Mouse (Mus musculus) heart, embryonic 16.5 days (tissue): ENCODE data around the gene Rpp25. TPM values are rescaled to one million over a fixed set of nuclear protein-coding genes. Genes with fewer than 3 reads are reported as not detected.

ENCODE experiments used
- ATAC-seq: fragments of 200-750 bp; cut with Nextera tagmentation; replicated peaks from 2 replicates; pipeline ENCODE4 v1.8.0; 2017; ENCODE audit warnings: moderate number of reproducible peaks; ENCODE audit not compliant: insufficient read depth, low FRiP score; ENCODE audit errors: extremely low read depth
- H3K27ac ChIP-seq: fragments of 300-500 bp; sonication (generic); 2 replicates; pipeline ENCODE4 v1.5.1; 2014; ENCODE audit warnings: mild to moderate bottlenecking, low read length, control low read depth, moderate library complexity
- H3K27me3 ChIP-seq: fragments of 300-500 bp; sonication (generic); 2 replicates; pipeline ENCODE4 v1.6.1; 2014; ENCODE audit warnings: low read length, mixed read lengths; ENCODE audit not compliant: control insufficient read depth, insufficient read depth
- H3K36me3 ChIP-seq: fragments of 300-500 bp; sonication (generic); 2 replicates; pipeline ENCODE4 v1.6.1; 2014; ENCODE audit not compliant: control insufficient read depth, insufficient read depth
- H3K4me1 ChIP-seq: fragments of 300-500 bp; sonication (generic); 2 replicates; pipeline ENCODE4 v1.6.1; 2014; ENCODE audit warnings: low read length, mixed read lengths; ENCODE audit not compliant: control insufficient read depth, insufficient read depth
- H3K4me2 ChIP-seq: fragments of 300-500 bp; sonication (generic); 2 replicates; pipeline ENCODE4 v1.6.1; 2014; ENCODE audit warnings: low read depth, mild to moderate bottlenecking, control low read depth, low read length
- H3K4me3 ChIP-seq: fragments of 300-500 bp; sonication (generic); 2 replicates; pipeline ENCODE4 v1.5.1; 2014; ENCODE audit warnings: mild to moderate bottlenecking, control low read depth, low read length
- H3K9ac ChIP-seq: fragments of 300-500 bp; sonication (generic); 2 replicates; pipeline ENCODE4 v1.6.1; 2014; ENCODE audit warnings: low read length, control low read depth
- H3K9me3 ChIP-seq: fragments of 300-500 bp; sonication (generic); replicated peaks from 2 replicates; pipeline ENCODE4 v1.6.1; 2016; ENCODE audit warnings: low read length; ENCODE audit not compliant: control insufficient read depth
- WGBS: fragments of 180-500 bp; shearing (Covaris S2); extraction: QIAGEN DNeasy Blood & Tissue Kit; methylation state at CpG from one replicate; pipeline ENCODE4 v1.1.7; 2014; 5-methylcytosine and 5-hydroxymethylcytosine counted together
- polyA plus RNA-seq: library from polyadenylated mRNA; unstranded; fragments of >200 nt; fragmentation: Nextera tagmentation; extraction: Ambion mirVana; gene quantifications from 2 replicates; pipeline ENCODE4 v1.2.1, GENCODE M21; 2015

Rpp25 gene
- polyA plus RNA-seq, 1 experiment from 2014 or later = 15.9 TPM

DNA sequence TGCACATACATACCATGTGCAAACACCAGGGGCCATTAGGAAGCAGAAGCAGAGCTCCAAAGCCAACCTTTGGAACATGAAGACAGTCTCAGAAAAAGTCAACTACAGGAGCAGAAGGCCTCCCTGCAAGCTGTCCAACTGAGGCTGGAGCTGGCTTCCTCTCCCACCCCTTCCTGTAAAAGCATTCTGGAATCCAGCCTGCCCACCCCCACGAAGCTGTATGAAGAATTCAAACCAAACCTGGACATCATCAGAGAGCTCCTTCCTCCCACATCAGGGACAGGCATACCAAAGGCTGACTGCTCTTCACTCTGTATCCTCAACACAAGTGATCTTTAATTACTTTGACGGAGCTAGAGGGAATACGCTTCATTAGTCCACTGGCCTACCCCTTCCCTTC is 40.1 kb downstream of the Rpp25 start:
- Histone ChIP-seq H3K27me3 (no peaks in the 10 kb centered on the region), H3K4me2 (no peak overlapping the region), H3K36me3 (peaks cover 45% of the 10 kb centered on the region), H3K9me3 (no peaks in the 10 kb centered on the region), H3K4me3 (no peak overlapping the region), H3K27ac (no peak overlapping the region), H3K4me1 (peaks cover 3% of the 10 kb centered on the region), H3K9ac (no peak overlapping the region)
- WGBS = 75% methylated on average over 3 of the region's 3 CpGs
- no peak for ATAC-seq

DNA sequence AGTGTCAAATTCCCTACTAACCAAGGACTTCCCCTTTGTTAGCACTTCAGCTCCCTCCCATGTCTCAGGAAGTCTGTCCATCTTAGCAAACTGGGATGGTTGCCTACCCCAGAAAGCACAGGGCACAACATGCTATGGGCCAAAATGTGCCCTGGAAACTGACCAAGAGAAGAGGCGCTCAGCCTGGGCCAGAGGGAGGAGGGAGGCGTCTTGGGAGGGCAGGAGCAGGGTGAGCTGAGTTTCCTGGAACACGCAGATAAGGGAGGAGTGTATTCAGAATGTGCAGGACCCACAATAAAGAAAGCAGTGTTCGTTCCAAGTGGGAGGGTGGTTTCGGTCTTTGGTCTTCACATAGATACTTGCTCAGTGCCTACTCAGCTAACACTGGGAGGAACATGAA is 43.5 kb downstream of the Rpp25 start:
- no peaks in the 10 kb centered on the region for H3K9me3 ChIP-seq
- no peak overlapping the region for H3K9ac ChIP-seq
- H3K4me1 ChIP-seq = peaks cover 28% of the 10 kb centered on the region
- H3K4me2 ChIP-seq = no peak overlapping the region
- H3K27ac ChIP-seq = no peak overlapping the region
- no peaks in the 10 kb centered on the region for H3K27me3 ChIP-seq
- H3K36me3 ChIP-seq = peaks cover 47% of the 10 kb centered on the region
- WGBS = 52% methylated on average over 5 of the region's 5 CpGs
- no peak for ATAC-seq
- H3K4me3 ChIP-seq = no peak overlapping the region

DNA sequence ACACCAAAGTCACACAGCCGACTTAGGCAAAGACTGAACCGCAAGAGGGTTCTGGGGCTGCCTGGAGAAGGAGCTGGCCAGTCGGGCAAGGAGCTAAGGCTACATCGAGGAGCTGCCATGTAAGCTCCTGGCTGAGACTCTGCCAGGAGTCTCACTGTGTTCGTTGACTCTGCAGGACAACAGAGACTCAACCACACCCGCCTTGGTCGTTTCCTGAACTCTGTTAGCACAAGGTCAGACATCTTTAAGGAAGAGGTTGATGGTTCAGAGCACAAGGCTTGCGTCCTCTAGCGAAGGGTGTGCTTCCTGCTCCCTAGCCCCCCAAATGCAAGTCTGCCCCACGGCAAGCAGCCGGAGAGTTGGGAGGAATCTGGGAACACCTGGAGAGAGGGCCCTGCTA is 44.0 kb downstream of the Rpp25 start:
- H3K4me3 ChIP-seq = no peak overlapping the region
- no peak overlapping the region for H3K27ac ChIP-seq
- H3K4me1 ChIP-seq = peaks cover 29% of the 10 kb centered on the region
- H3K4me2 ChIP-seq = no peak overlapping the region
- no peak for ATAC-seq
- no peaks in the 10 kb centered on the region for H3K9me3 ChIP-seq
- no peak overlapping the region for H3K9ac ChIP-seq
- WGBS = 84% methylated on average over 11 of the region's 11 CpGs
- no peaks in the 10 kb centered on the region for H3K27me3 ChIP-seq
- H3K36me3 ChIP-seq = peaks cover 44% of the 10 kb centered on the region

GRCm38 (mm10) chr9:57549186-57549585 is 45.4 kb downstream of the Rpp25 start:
- H3K4me1 ChIP-seq = peaks cover 30% of the 10 kb centered on the region
- no peaks in the 10 kb centered on the region for H3K27me3 ChIP-seq
- no peaks in the 10 kb centered on the region for H3K9me3 ChIP-seq
- H3K36me3 ChIP-seq = peaks cover 31% of the 10 kb centered on the region
- no peak overlapping the region for H3K4me2 ChIP-seq
- WGBS = 85% methylated on average over 4 of the region's 4 CpGs
- no peak for ATAC-seq
- no peak overlapping the region for H3K4me3 ChIP-seq
- H3K27ac ChIP-seq = peak overlapping the region; percentile 80
- H3K9ac ChIP-seq = peak overlapping the region; percentile 22; the same call in 1 of the 2 replicates

- H3K9ac ChIP-seq = no peak overlapping the region
- H3K4me2 ChIP-seq = peak overlapping the region; percentile 26
- peak; percentile 89 for ATAC-seq
Measured at GRCm38 (mm10) chr9:57550126-57550862, 46.5 kb downstream of the Rpp25 start.

DNA sequence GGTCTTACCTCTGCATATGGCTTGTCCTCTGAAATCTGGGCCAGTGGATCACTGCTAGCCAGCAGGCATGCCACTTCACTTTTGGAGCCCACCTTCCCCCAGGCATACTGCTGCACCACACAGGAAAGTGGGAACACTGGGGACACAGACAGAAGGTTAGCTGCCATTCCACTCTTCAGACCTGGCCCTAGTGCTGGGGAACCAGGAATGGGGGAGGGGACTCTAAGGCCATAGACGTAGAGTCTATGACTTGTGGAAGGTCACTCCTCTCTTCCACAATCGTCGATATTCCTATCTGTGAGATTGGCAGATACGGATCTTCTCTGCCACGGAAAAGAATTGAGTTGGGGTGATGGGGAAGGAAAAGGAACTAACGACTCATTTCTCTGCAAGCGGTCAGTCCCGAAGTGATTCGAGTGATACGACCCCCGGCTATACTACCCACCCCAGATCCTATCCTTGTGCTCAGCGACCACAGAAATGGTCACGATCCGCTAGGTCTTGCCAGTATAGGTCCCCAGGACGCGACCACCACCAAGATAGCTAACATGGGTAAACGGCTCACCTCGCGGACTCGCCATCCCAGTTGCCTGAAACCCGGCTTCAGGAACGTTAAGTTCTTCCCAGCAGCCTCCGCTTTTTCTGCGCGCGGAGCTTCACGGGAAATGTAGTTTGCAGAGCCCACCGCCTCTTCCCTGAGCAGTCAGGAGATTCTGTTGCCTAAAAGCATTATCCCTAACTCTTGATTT is 48.5 kb downstream of the Rpp25 start, which contains the start of gene Mpi:
TSS of gene Mpi (minus strand) at position 625 of the 749 bp plus-strand sequence.
- WGBS = 2% methylated on average over 28 of the region's 28 CpGs

More at GRCm38 (mm10) chr9:57550126-57550862, 46.5 kb downstream of the Rpp25 start:
- 52% methylated on average over 11 of the region's 11 CpGs for WGBS
- Histone ChIP-seq H3K4me3 (0 out of 2 replicates have a peak overlapping the region, but pooled peaks have one; percentile 15), H3K9me3 (no peaks in the 10 kb centered on the region), H3K27ac (peak overlapping the region; percentile 80), H3K27me3 (no peaks in the 10 kb centered on the region), H3K36me3 (peaks cover 22% of the 10 kb centered on the region), H3K4me1 (peaks cover 30% of the 10 kb centered on the region)

DNA sequence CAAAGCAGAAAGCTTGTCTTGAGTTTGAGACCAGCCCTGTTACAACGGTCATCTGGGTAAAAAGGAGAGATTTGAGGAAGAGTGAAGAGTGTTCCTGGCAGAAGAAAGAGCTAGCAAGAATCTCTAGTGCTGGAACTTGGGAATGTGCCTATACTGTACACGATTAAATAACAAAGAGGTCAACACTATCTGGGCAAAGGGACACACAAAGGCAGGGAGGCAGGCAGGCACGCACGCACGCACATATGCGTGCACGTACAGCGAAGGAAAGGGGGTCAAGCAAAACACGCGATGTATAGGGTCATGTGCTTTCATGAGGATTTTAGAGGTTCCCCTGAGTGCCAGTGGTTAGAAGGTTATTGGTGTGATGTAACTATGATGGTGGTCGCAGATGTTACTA is 49.3 kb downstream of the Rpp25 start:
- 74% methylated on average over 11 of the region's 11 CpGs for WGBS
- H3K27me3 ChIP-seq = no peaks in the 10 kb centered on the region
- no peak overlapping the region for H3K4me3 ChIP-seq
- H3K36me3 ChIP-seq = peaks cover 9% of the 10 kb centered on the region; the same call in 1 of the 2 replicates
- no peak overlapping the region for H3K4me2 ChIP-seq
- H3K4me1 ChIP-seq = peaks cover 30% of the 10 kb centered on the region
- H3K27ac ChIP-seq = no peak overlapping the region
- ATAC-seq = no peak
- H3K9me3 ChIP-seq = no peaks in the 10 kb centered on the region
- no peak overlapping the region; the same call in 1 of the 2 replicates for H3K9ac ChIP-seq

More for the DNA sequence above, 48.5 kb downstream of the Rpp25 start, which contains the start of gene Mpi:
- peaks cover 11% of the 10 kb centered on the region for H3K36me3 ChIP-seq
- H3K9ac ChIP-seq = peak within 1 kb of the TSS; percentile 77
- peak within 1 kb of the TSS; percentile 76 for H3K4me2 ChIP-seq
- H3K4me1 ChIP-seq = peaks cover 30% of the 10 kb centered on the region
- H3K27me3 ChIP-seq = no peaks in the 10 kb centered on the region
- ATAC-seq = no peak; the same call in 1 of the 2 replicates
- H3K4me3 ChIP-seq = peak within 1 kb of the TSS; percentile 76
- peak within 1 kb of the TSS; percentile 6 for H3K27ac ChIP-seq
- H3K9me3 ChIP-seq = no peaks in the 10 kb centered on the region

GRCm38 (mm10) chr9:57554753-57555152 is 50.9 kb downstream of the Rpp25 start:
- ATAC-seq = no peak
- H3K9me3 ChIP-seq = no peaks in the 10 kb centered on the region
- no peak overlapping the region for H3K4me2 ChIP-seq
- 0 out of 2 replicates have a peak, but pooled peaks cover 2% of the 10 kb centered on the region for H3K36me3 ChIP-seq
- no peaks in the 10 kb centered on the region for H3K27me3 ChIP-seq
- no peak overlapping the region for H3K9ac ChIP-seq
- WGBS = 58% methylated on average over 3 of the region's 3 CpGs
- no peak overlapping the region for H3K4me3 ChIP-seq
- H3K4me1 ChIP-seq = peaks cover 19% of the 10 kb centered on the region
- H3K27ac ChIP-seq = no peak overlapping the region
